Mouse (Mus musculus) heart, embryonic 10.5 days (tissue): ENCODE measurements around the gene Ppp2r1b. TPM values are rescaled to one million over a fixed set of nuclear protein-coding genes. Genes with fewer than 3 reads are reported as not detected.

Experiments
- DNase-seq: peaks from one replicate; pipeline ENCODE4 v3.0.0-alpha.2; 2017; ENCODE audit warnings: low spot score
- H3K27ac ChIP-seq: fragments of 300-500 bp; sonication (generic); 2 replicates; pipeline ENCODE4 v1.5.1; 2016; ENCODE audit warnings: mild to moderate bottlenecking
- H3K27me3 ChIP-seq: fragments of 300-500 bp; sonication (generic); 2 replicates; pipeline ENCODE4 v1.6.1; 2016; ENCODE audit warnings: mild to moderate bottlenecking; ENCODE audit not compliant: poor library complexity, insufficient read depth, severe bottlenecking
- H3K36me3 ChIP-seq: fragments of 300-500 bp; sonication (generic); 2 replicates; pipeline ENCODE4 v1.6.1; 2016; ENCODE audit warnings: mild to moderate bottlenecking, moderate library complexity
- H3K4me1 ChIP-seq: fragments of 300-500 bp; sonication (generic); 2 replicates; pipeline ENCODE4 v1.6.1; 2016; ENCODE audit warnings: mild to moderate bottlenecking
- H3K4me3 ChIP-seq: fragments of 300-500 bp; sonication (generic); 2 replicates; pipeline ENCODE4 v1.5.1; 2016; ENCODE audit warnings: mild to moderate bottlenecking, moderate library complexity
- H3K9me3 ChIP-seq: fragments of 300-500 bp; sonication (generic); 2 replicates; pipeline ENCODE4 v1.6.1; 2016; ENCODE audit warnings: mild to moderate bottlenecking, moderate library complexity
- WGBS: fragments of 180-500 bp; shearing (Covaris S2); methylation state at CpG from one replicate; pipeline ENCODE4 v1.1.7; 2016; 5-methylcytosine and 5-hydroxymethylcytosine counted together
- polyA plus RNA-seq: library from polyadenylated mRNA; unstranded; fragments of >200 nt; fragmentation: Nextera tagmentation; extraction: Ambion mirVana; gene quantifications from 2 replicates; pipeline ENCODE4 v1.2.1, GENCODE M21; 2016

Ppp2r1b gene
- polyA plus RNA-seq, 1 experiment from 2014 or later = 99.3 TPM

GRCm38 (mm10) chr9:50847606-50848368 is 2.7 kb downstream of the Ppp2r1b start:
- H3K27ac ChIP-seq = no peak overlapping the region
- H3K27me3 ChIP-seq = no peaks in the 10 kb centered on the region
- WGBS = 67% methylated on average over 12 of the region's 12 CpGs
- peaks cover 20% of the 10 kb centered on the region for H3K4me1 ChIP-seq
- DNase-seq = no peak
- peaks cover 17% of the 10 kb centered on the region for H3K36me3 ChIP-seq
- no peak overlapping the region for H3K4me3 ChIP-seq
- H3K9me3 ChIP-seq = no peaks in the 10 kb centered on the region

- Histone ChIP-seq H3K9me3 (no peaks in the 10 kb centered on the region), H3K4me1 (peaks cover 24% of the 10 kb centered on the region), H3K27me3 (no peaks in the 10 kb centered on the region), H3K4me3 (no peak overlapping the region), H3K27ac (no peak overlapping the region), H3K36me3 (peaks cover 9% of the 10 kb centered on the region)
- 66% methylated on average over 5 of the region's 5 CpGs for WGBS
- DNase-seq = no peak
Observed at GRCm38 (mm10) chr9:50848821-50849220, 3.7 kb downstream of the Ppp2r1b start.

- Histone ChIP-seq H3K27me3 (no peaks in the 10 kb centered on the region), H3K9me3 (no peaks in the 10 kb centered on the region), H3K36me3 (peaks cover 4% of the 10 kb centered on the region; the same call in 1 of the 2 replicates), H3K27ac (no peak overlapping the region), H3K4me3 (no peak overlapping the region), H3K4me1 (peaks cover 28% of the 10 kb centered on the region)
- peak; percentile 93 for DNase-seq
- 25% methylated on average over 8 of the region's 8 CpGs for WGBS
Observed at GRCm38 (mm10) chr9:50849249-50849648, 4.1 kb downstream of the Ppp2r1b start.

GRCm38 (mm10) chr9:50849755-50850154 is 4.7 kb downstream of the Ppp2r1b start:
- no peak for DNase-seq
- 64% methylated on average over 9 of the region's 9 CpGs for WGBS
- Histone ChIP-seq H3K27ac (no peak overlapping the region), H3K36me3 (no peaks in the 10 kb centered on the region), H3K4me1 (peaks cover 32% of the 10 kb centered on the region), H3K27me3 (no peaks in the 10 kb centered on the region), H3K4me3 (no peak overlapping the region), H3K9me3 (no peaks in the 10 kb centered on the region)

- Histone ChIP-seq H3K9me3 (no peaks in the 10 kb centered on the region), H3K4me1 (peaks cover 32% of the 10 kb centered on the region), H3K36me3 (no peaks in the 10 kb centered on the region), H3K4me3 (peak overlapping the region; percentile 28; the same call in 1 of the 2 replicates), H3K27ac (no peak overlapping the region; the same call in 1 of the 2 replicates), H3K27me3 (no peaks in the 10 kb centered on the region)
- WGBS = 17% methylated on average over 11 of the region's 11 CpGs
- DNase-seq = no peak
Observed at GRCm38 (mm10) chr9:50850271-50850670, 5.2 kb downstream of the Ppp2r1b start.

GRCm38 (mm10) chr9:50850713-50851112 is 5.6 kb downstream of the Ppp2r1b start:
- H3K9me3 ChIP-seq = no peaks in the 10 kb centered on the region
- no peaks in the 10 kb centered on the region for H3K36me3 ChIP-seq
- H3K4me3 ChIP-seq = 0 out of 2 replicates have a peak overlapping the region, but pooled peaks have one; percentile 28
- no peaks in the 10 kb centered on the region for H3K27me3 ChIP-seq
- no peak overlapping the region for H3K27ac ChIP-seq
- peaks cover 32% of the 10 kb centered on the region for H3K4me1 ChIP-seq
- 38% methylated on average over 8 of the region's 8 CpGs for WGBS
- DNase-seq = no peak

GRCm38 (mm10) chr9:50852634-50853349 is 7.7 kb downstream of the Ppp2r1b start:
- Histone ChIP-seq H3K4me1 (peaks cover 38% of the 10 kb centered on the region), H3K36me3 (no peaks in the 10 kb centered on the region), H3K4me3 (no peak overlapping the region), H3K9me3 (no peaks in the 10 kb centered on the region), H3K27ac (peak overlapping the region; percentile 30; the same call in 1 of the 2 replicates), H3K27me3 (no peaks in the 10 kb centered on the region)
- 70% methylated on average over 17 of the region's 17 CpGs for WGBS
- DNase-seq = no peak

GRCm38 (mm10) chr9:50854376-50854775 is 9.3 kb downstream of the Ppp2r1b start:
- Histone ChIP-seq H3K9me3 (no peaks in the 10 kb centered on the region), H3K27me3 (no peaks in the 10 kb centered on the region), H3K36me3 (peaks cover 8% of the 10 kb centered on the region), H3K27ac (peak overlapping the region; percentile 52; the same call in 1 of the 2 replicates), H3K4me1 (peaks cover 41% of the 10 kb centered on the region), H3K4me3 (no peak overlapping the region)
- 59% methylated on average over 8 of the region's 8 CpGs for WGBS
- DNase-seq = peak; percentile 87

- H3K4me1 ChIP-seq = peaks cover 34% of the 10 kb centered on the region
- H3K27me3 ChIP-seq = no peaks in the 10 kb centered on the region
- H3K27ac ChIP-seq = peak overlapping the region; percentile 95; the same call in 1 of the 2 replicates
- WGBS = 80% methylated on average over 5 of the region's 5 CpGs
- H3K9me3 ChIP-seq = no peaks in the 10 kb centered on the region
- DNase-seq = no peak
- H3K4me3 ChIP-seq = no peak overlapping the region
- H3K36me3 ChIP-seq = peaks cover 17% of the 10 kb centered on the region
Observed at GRCm38 (mm10) chr9:50855133-50855766, 10.1 kb downstream of the Ppp2r1b start.

- no peak for DNase-seq
- Histone ChIP-seq H3K27ac (peak overlapping the region; percentile 95; the same call in 1 of the 2 replicates), H3K27me3 (no peaks in the 10 kb centered on the region), H3K4me1 (peaks cover 28% of the 10 kb centered on the region), H3K9me3 (no peaks in the 10 kb centered on the region), H3K4me3 (peak overlapping the region; percentile 96), H3K36me3 (peaks cover 22% of the 10 kb centered on the region)
- 61% methylated on average over 5 of the region's 5 CpGs for WGBS
Observed at GRCm38 (mm10) chr9:50855780-50856179, 10.7 kb downstream of the Ppp2r1b start.

- Histone ChIP-seq H3K27ac (peak overlapping the region; percentile 95), H3K27me3 (no peaks in the 10 kb centered on the region), H3K9me3 (no peaks in the 10 kb centered on the region), H3K36me3 (peaks cover 29% of the 10 kb centered on the region), H3K4me1 (peaks cover 25% of the 10 kb centered on the region), H3K4me3 (peak overlapping the region; percentile 96)
- peak; percentile 95 for DNase-seq
- WGBS = 2% methylated on average over 45 of the region's 45 CpGs
Observed at GRCm38 (mm10) chr9:50856341-50857081, 11.4 kb downstream of the Ppp2r1b start.

- Histone ChIP-seq H3K4me3 (peak overlapping the region; percentile 96), H3K27ac (peak overlapping the region; percentile 95), H3K4me1 (peaks cover 25% of the 10 kb centered on the region), H3K27me3 (no peaks in the 10 kb centered on the region), H3K9me3 (no peaks in the 10 kb centered on the region), H3K36me3 (peaks cover 36% of the 10 kb centered on the region)
- peak; percentile 79 for DNase-seq
- under 1% methylated on average over 46 of the region's 46 CpGs for WGBS
Observed at GRCm38 (mm10) chr9:50857082-50857641, 12.1 kb downstream of the Ppp2r1b start.
